Mouse (Mus musculus) spleen, adult 2 months (tissue): Measurements from ENCODE around the gene Pde2a.

Experiments used
- CTCF ChIP-seq: fragments of 200-500 bp; IDR thresholded peaks from 2 replicates; pipeline ENCODE4 v1.5.1; 2011; ENCODE audit warnings: mild to moderate bottlenecking, inconsistent platforms; ENCODE audit not compliant: insufficient read depth, insufficient read length, insufficient replicate concordance; ENCODE audit errors: extremely low read depth
- POLR2A ChIP-seq: fragments of 200-500 bp; IDR thresholded peaks from 2 replicates; pipeline ENCODE4 v1.6.1; 2011; ENCODE audit warnings: low read depth, low read length, inconsistent platforms

- TF ChIP-seq POLR2A (no peak), CTCF (no peak)
Observed at GRCm38 (mm10) chr7:101453296-101453695, 31.8 kb downstream of the Pde2a start.
